Mouse (Mus musculus): Measurements from ENCODE around the gene Lgals1.

DNA sequence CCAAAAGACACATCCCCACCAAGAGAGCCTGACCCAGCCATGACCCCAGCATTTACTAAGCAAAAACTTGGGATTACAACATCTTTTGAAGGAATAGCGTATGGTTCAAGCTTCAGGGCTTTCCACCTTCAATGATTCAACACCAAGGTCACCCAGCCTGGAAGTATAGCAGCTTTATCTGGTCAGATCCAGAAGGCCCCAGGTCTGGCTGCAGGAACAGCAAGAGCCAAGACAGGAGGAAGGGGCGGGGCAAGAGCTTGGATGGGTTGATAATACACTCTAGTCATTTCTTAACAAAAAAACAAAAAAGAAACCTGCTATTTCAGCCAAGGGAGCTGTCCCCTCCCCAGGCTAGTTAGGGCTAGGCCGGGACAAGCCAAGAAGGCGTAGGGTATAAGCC, 29.0 kb upstream of the Lgals1 start:
- no peak for TF ChIP-seq CTCF (IDR thresholded peaks at IDR 0.05; ENCODE audit: low read depth)
- no peak for TF ChIP-seq EP300 (IDR thresholded peaks at IDR 0.05; ENCODE audit: low read depth)
